Mouse (Mus musculus): Measurements from ENCODE around the gene Gas7. TPM values are rescaled to one million over a fixed set of nuclear protein-coding genes. Genes with fewer than 3 reads are reported as not detected.

Gene Gas7
- polyA plus RNA-seq, 1 experiment from 2014 or later: 53.5 TPM

DNA sequence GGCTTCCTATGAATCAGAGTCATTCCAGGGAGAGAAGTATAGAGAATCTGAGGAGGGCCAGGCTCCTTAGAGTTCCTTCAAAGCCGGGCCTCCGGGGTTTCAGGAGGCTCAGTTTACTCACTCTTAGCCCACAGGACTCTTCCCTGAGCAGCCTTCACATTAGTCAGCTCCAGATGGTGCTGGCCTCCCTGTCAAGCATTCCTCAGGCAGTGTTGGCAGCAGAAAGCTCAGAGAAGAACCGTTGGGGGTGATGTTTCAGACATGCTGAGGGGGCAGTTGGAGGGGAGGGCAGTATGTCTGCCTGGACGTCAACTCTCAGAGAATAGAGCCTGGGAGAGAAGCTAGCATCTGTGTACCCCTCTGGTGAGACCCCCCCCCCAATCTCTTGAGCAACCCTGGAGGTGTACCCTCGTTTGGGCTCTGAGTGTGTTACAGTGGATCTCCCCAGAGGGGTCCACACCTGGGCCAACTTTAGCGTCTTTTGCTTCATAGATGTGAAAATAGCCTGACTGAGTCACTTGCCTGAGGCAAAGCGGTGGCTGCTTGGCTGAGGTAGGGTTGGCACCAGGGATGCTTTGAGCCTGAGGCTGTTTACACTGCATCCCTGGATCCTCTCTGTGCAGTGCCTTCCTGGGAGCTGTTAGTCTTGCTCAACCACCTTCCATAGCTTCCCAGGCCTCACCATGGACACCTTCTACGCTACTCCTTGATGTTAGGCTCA lies 145.6 kb downstream of the Gas7 start:
- peaks cover 18% of the 10 kb centered on the region for H3K4me1 ChIP-seq (ENCODE audit: control insufficient read depth, insufficient read depth, low read length)

DNA sequence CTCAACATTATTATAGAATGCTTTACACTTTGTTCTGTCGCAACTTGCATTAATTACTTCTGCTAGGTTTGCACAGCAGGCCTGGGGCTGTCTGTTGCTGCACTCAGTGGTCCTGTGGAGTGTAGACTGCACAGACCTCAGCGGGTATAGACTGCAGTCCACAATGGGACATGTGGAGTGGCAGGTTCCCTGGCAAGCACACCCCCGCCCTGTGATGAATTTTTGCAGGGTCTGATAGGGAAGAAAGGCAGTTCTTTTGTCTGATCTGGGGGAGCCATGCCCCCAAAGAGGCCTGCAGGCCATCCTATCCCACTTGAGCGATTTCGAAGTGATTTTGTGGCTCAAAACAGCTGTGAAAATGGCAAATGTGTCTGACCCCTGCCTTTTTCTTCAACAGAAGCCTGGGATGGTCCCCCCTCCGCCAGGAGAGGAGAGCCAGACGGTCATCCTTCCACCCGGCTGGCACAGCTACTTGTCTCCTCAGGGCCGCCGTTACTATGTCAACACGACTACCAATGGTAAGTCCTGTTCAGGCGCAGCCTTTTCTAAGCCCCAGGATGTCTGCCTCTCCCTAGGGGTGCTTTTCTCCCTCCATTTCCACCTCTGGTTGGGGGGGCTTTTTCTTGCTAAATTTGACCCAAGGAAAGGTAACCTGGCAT lies 147.6 kb downstream of the Gas7 start:
- Histone ChIP-seq H3K4me3 (ENCODE audit: low read depth, low read length) (no peak overlapping the region), H3K4me2 (ENCODE audit: low read length) (no peak overlapping the region), H3K9me3 (replicated peaks; ENCODE audit: control insufficient read depth, low read length, poor library complexity, severe bottlenecking) (no peaks in the 10 kb centered on the region), H3K36me3 (ENCODE audit: control insufficient read depth, insufficient read depth, low read length) (no peaks in the 10 kb centered on the region), H3K9ac (ENCODE audit: low read depth, low read length) (peak overlapping the region; percentile 35; the same call in 1 of the 2 replicates), H3K27ac (ENCODE audit: low read length) (peak overlapping the region; percentile 51), H3K4me1 (ENCODE audit: control insufficient read depth, insufficient read depth, low read length) (peaks cover 10% of the 10 kb centered on the region), H3K27me3 (ENCODE audit: control insufficient read depth, insufficient read depth, low read depth, low read length) (no peaks in the 10 kb centered on the region)
- peak; percentile 75; the same call in 1 of the 2 replicates for ATAC-seq
- WGBS: 21% methylated on average over 12 of the region's 12 CpGs

More for the DNA sequence above, 145.6 kb downstream of the Gas7 start:
- Histone ChIP-seq H3K9me3 (replicated peaks; ENCODE audit: control insufficient read depth, low read length, poor library complexity, severe bottlenecking) (no peaks in the 10 kb centered on the region), H3K27me3 (ENCODE audit: control insufficient read depth, insufficient read depth, low read depth, low read length) (no peaks in the 10 kb centered on the region), H3K36me3 (ENCODE audit: control insufficient read depth, insufficient read depth, low read length) (no peaks in the 10 kb centered on the region), H3K9ac (ENCODE audit: low read depth, low read length) (no peak overlapping the region), H3K4me2 (ENCODE audit: low read length) (no peak overlapping the region), H3K4me3 (ENCODE audit: low read depth, low read length) (no peak overlapping the region), H3K27ac (ENCODE audit: low read length) (no peak overlapping the region)
- WGBS: 80% methylated on average over 8 of the region's 8 CpGs
- ATAC-seq: no peak

DNA sequence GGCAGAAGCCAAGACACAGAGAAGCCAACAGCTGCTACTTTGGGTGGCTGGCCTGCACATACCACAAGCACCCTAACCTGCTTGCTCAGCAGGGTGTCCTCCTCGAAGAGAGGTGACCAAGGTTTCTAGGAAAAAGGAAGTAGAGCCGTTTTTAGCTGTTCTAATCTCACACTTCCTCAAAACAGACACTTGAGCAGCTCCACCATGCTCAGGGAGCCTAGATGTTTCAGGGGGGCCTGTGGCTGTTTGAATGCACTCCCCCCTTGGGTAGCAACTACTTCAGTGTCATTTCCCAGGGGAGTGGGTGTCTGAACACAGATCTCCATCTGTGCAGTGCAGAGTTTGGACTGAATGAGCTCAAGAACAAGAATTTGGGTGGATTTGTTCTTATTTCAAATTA lies 149.2 kb downstream of the Gas7 start:
- Histone ChIP-seq H3K9ac (ENCODE audit: low read depth, low read length) (no peak overlapping the region), H3K4me2 (ENCODE audit: low read length) (no peak overlapping the region), H3K36me3 (ENCODE audit: control insufficient read depth, insufficient read depth, low read length) (no peaks in the 10 kb centered on the region), H3K4me3 (ENCODE audit: low read depth, low read length) (no peak overlapping the region), H3K4me1 (ENCODE audit: control insufficient read depth, insufficient read depth, low read length) (peaks cover 12% of the 10 kb centered on the region), H3K27me3 (ENCODE audit: control insufficient read depth, insufficient read depth, low read depth, low read length) (no peaks in the 10 kb centered on the region), H3K27ac (ENCODE audit: low read length) (no peak overlapping the region), H3K9me3 (replicated peaks; ENCODE audit: control insufficient read depth, low read length, poor library complexity, severe bottlenecking) (no peaks in the 10 kb centered on the region)
- no peak for ATAC-seq
- 91% methylated on average over 2 of the region's 2 CpGs for WGBS

DNA sequence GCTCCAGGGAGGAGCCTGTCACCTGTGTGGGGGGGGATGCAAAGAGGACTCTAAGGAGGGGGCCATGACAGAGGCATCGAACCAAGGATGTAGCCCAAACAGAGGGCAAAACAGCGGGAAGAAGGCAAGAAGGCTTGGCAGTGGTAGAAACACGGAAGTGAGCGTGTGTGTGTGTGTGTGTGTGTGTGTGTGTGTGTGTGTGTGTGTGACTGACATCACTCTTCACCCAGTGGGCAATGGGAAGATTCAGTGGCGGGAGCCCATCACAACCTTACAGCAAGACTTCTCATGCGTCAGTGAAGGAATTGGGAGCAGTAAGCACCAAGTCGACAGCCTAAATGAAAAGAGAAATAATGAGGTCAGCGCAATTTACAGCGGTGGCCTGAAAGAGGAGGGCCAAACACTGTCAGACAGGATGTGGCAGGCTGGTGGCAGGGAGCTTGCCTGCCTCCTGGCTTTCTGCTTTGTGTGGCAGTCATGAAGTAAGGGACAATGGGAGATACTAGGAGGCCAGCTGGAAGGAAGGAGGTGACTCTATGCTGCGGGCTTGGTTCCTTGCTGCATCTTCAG lies 153.0 kb downstream of the Gas7 start:
- Histone ChIP-seq H3K9me3 (replicated peaks; ENCODE audit: control insufficient read depth, low read length, poor library complexity, severe bottlenecking) (no peaks in the 10 kb centered on the region), H3K27me3 (ENCODE audit: control insufficient read depth, insufficient read depth, low read depth, low read length) (no peaks in the 10 kb centered on the region), H3K36me3 (ENCODE audit: control insufficient read depth, insufficient read depth, low read length) (no peaks in the 10 kb centered on the region), H3K4me2 (ENCODE audit: low read length) (no peak overlapping the region), H3K4me1 (ENCODE audit: control insufficient read depth, insufficient read depth, low read length) (peaks cover 7% of the 10 kb centered on the region), H3K9ac (ENCODE audit: low read depth, low read length) (no peak overlapping the region), H3K27ac (ENCODE audit: low read length) (no peak overlapping the region; the same call in 1 of the 2 replicates), H3K4me3 (ENCODE audit: low read depth, low read length) (no peak overlapping the region)
- ATAC-seq: no peak
- WGBS: 74% methylated on average over 10 of the region's 10 CpGs

DNA sequence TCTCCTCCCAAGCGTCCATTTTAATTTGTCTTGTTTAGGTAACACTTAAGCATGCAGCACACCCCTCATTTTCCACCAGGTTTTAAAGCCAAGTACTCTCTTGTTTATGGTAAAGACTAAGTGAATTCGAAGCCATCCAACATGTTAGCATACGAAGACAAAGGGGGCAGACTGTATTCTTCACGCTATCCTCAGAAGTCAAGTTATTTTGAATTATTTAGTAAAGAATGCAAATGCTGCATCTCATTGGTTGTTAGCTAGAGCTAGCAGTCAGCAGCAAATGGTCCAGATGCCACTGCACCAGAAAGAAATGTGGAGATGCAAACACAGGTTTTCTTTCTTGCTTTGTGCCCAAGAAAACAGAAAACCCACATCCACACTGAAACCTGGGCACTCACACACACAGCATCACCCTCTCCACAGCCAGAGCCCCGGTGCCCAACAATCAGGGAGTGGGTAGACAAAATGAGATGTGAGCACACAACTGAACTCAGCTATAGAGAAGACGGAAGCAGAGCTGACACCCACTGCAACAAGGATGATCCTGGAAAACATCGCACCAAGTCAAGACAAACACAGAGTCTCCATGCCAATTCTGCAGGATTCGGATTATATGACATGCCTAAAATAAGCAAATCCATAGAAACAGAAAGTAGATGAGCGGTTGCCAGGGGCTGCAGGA lies 157.1 kb downstream of the Gas7 start:
- Histone ChIP-seq H3K4me2 (ENCODE audit: low read length) (no peak overlapping the region), H3K9ac (ENCODE audit: low read depth, low read length) (no peak overlapping the region), H3K9me3 (replicated peaks; ENCODE audit: control insufficient read depth, low read length, poor library complexity, severe bottlenecking) (no peaks in the 10 kb centered on the region), H3K4me1 (ENCODE audit: control insufficient read depth, insufficient read depth, low read length) (peaks cover 7% of the 10 kb centered on the region), H3K4me3 (ENCODE audit: low read depth, low read length) (no peak overlapping the region), H3K27ac (ENCODE audit: low read length) (peak overlapping the region; percentile 71), H3K27me3 (ENCODE audit: control insufficient read depth, insufficient read depth, low read depth, low read length) (no peaks in the 10 kb centered on the region), H3K36me3 (ENCODE audit: control insufficient read depth, insufficient read depth, low read length) (no peaks in the 10 kb centered on the region)
- 72% methylated on average over 9 of the region's 9 CpGs for WGBS
- ATAC-seq: peak; percentile 58; the same call in 1 of the 2 replicates

DNA sequence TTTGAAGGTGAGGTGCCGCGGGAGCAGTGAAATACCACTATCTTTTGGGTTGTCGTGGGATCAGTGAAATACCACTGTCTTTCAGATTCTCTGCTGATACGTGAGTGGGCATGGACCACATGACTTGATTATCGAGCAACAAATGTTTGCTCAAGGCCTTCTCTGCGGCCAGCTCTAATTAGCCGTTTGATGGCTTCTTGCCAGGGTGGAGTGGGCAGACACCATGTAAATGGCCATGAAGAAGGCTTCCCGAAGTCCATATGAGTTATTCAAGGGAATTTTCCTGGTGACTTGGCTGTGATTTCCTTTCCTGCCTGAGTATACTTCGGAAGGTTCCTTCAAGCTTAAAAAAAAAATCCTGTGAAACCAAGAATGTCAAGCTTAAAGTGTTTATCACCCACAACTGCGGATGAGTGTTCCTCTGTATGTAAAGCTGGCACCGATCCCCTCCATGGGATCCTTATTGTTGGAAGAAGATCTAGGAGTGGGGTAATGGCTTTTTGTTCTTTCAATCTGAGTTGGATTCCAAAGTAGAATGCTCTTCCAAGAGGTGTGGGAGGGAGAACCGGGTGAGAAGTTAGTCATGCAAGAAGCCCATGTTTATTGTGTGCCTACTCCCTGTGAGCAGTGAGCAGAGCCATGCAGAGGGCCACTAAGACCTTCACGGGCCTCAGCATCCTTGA lies 161.5 kb downstream of the Gas7 start:
- no peaks in the 10 kb centered on the region for H3K36me3 ChIP-seq (ENCODE audit: control insufficient read depth, insufficient read depth, low read length)
- no peak overlapping the region for H3K4me3 ChIP-seq (ENCODE audit: low read depth, low read length)
- no peaks in the 10 kb centered on the region for H3K9me3 ChIP-seq (replicated peaks; ENCODE audit: control insufficient read depth, low read length, poor library complexity, severe bottlenecking)
- H3K27me3 ChIP-seq (ENCODE audit: control insufficient read depth, insufficient read depth, low read depth, low read length): no peaks in the 10 kb centered on the region
- 82% methylated on average over 13 of the region's 13 CpGs for WGBS
- no peak overlapping the region for H3K27ac ChIP-seq (ENCODE audit: low read length)
- no peak overlapping the region for H3K4me2 ChIP-seq (ENCODE audit: low read length)
- H3K9ac ChIP-seq (ENCODE audit: low read depth, low read length): no peak overlapping the region
- peaks cover 4% of the 10 kb centered on the region for H3K4me1 ChIP-seq (ENCODE audit: control insufficient read depth, insufficient read depth, low read length)
- no peak for ATAC-seq

DNA sequence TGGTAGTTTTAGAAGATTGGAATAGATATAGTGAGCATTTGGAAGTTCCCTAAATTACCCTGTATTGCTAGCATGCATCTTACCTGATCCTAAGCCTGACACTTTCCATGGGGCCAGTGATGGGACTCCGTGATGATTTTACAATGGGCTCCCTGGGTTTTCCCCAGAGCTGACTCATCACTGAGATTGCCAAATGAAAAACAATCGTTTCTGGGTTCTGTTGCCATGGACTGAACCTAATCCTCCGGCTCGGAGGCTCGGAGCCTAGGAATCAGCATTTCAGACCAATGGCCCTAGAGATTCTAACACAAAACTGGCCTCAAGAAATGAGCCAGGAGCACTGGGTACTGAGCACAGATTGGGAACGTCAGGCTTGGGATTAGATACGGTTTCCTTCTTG lies 167.1 kb downstream of the Gas7 start:
- Histone ChIP-seq H3K4me2 (ENCODE audit: low read length) (no peak overlapping the region), H3K27me3 (ENCODE audit: control insufficient read depth, insufficient read depth, low read depth, low read length) (no peaks in the 10 kb centered on the region), H3K9ac (ENCODE audit: low read depth, low read length) (no peak overlapping the region), H3K4me3 (ENCODE audit: low read depth, low read length) (no peak overlapping the region), H3K36me3 (ENCODE audit: control insufficient read depth, insufficient read depth, low read length) (no peaks in the 10 kb centered on the region), H3K4me1 (ENCODE audit: control insufficient read depth, insufficient read depth, low read length) (no peaks in the 10 kb centered on the region), H3K27ac (ENCODE audit: low read length) (no peak overlapping the region), H3K9me3 (replicated peaks; ENCODE audit: control insufficient read depth, low read length, poor library complexity, severe bottlenecking) (no peaks in the 10 kb centered on the region)
- ATAC-seq: no peak
- WGBS: 75% methylated on average over 7 of the region's 7 CpGs

DNA sequence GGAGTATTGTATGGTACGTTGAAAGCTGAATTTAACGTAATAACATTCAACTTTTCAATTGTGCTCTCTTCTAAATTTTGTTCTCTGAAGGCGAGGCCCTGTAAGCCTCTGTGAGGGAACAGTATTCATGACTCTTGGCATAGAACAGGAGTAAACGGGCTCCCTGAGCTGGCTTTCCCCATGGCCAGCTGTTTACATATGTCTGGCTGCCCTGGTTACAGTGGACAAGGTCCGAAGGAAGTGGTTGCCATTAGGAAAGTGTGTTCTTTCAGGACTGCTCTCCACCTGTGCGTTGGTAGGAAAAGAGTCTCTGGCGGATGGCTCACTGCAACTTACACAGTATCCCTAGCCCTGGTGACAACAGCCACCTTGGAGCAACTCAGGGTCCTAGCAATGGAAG lies 171.9 kb downstream of the Gas7 start:
- Histone ChIP-seq H3K9me3 (replicated peaks; ENCODE audit: control insufficient read depth, low read length, poor library complexity, severe bottlenecking) (no peaks in the 10 kb centered on the region), H3K4me1 (ENCODE audit: control insufficient read depth, insufficient read depth, low read length) (no peaks in the 10 kb centered on the region), H3K9ac (ENCODE audit: low read depth, low read length) (no peak overlapping the region), H3K36me3 (ENCODE audit: control insufficient read depth, insufficient read depth, low read length) (no peaks in the 10 kb centered on the region), H3K27ac (ENCODE audit: low read length) (no peak overlapping the region), H3K4me2 (ENCODE audit: low read length) (no peak overlapping the region), H3K27me3 (ENCODE audit: control insufficient read depth, insufficient read depth, low read depth, low read length) (no peaks in the 10 kb centered on the region), H3K4me3 (ENCODE audit: low read depth, low read length) (no peak overlapping the region)
- WGBS: 86% methylated on average over 7 of the region's 7 CpGs
- no peak for ATAC-seq
